ENCODE assay signal across 21 mouse cellular contexts in genomic region chr12:32279861-32280260, GRCm38 (mm10).
DNase-seq lines count a peak whose midpoint lies in the region; ATAC-seq and TF ChIP-seq lines count a peak whose summit lies in the region.
"Had no signal": no experiment of that assay in that cellular context is flagged by ENCODE, and none has a peak within 500 bp of the region (broad histone marks: within the 10 kb centered on the region; RNA-seq: fewer than 3 reads in every experiment).

No protein-coding gene starts in this region.

- no peak overlapping the region for H3K4me3 ChIP-seq in midbrain, postnatal 0 days (ENCODE audit: low read depth, low read length)
- H3K4me3 ChIP-seq: erythroblast, embryonic 14.5 days; forebrain, embryonic 13.5 days; hindbrain, embryonic 12.5 days; left cerebral cortex, adult 2 months; limb, embryonic 10.5 days; neural tube, embryonic 15.5 days had no signal

- 81% methylated on average over 4 of the region's 4 CpGs for WGBS in midbrain, postnatal 0 days

- peak; percentile 47 to 53 for DNase-seq in cerebellum, postnatal 14 days
- DNase-seq in lung, adult 18-20 months = peak; percentile 20 to 45
- DNase-seq in lung, postnatal 10 days = no peak
- DNase-seq in urinary bladder, postnatal 25 days (ENCODE audit: low spot score) = peak; percentile 37
- DNase-seq in urinary bladder, postnatal 10 days (ENCODE audit: low spot score) = no peak
- DNase-seq in midbrain, postnatal 0 days (ENCODE audit: low spot score) = no peak
- DNase-seq: adrenal gland, postnatal 10 days; cerebellum, adult 2 months; liver; thymus, adult 2 months; thymus, postnatal 4 days had no signal

- H3K9ac ChIP-seq in midbrain, postnatal 0 days (replicated peaks; ENCODE audit: low read length, poor library complexity, severe bottlenecking) = no peak overlapping the region
- H3K9ac ChIP-seq: forebrain, embryonic 13.5 days; hindbrain, embryonic 12.5 days; neural tube, embryonic 15.5 days had no signal

- TF ChIP-seq CTCF in midbrain, postnatal 0 days (IDR thresholded peaks at IDR 0.05) = no peak

- H3K36me3 ChIP-seq in midbrain, postnatal 0 days (ENCODE audit: insufficient read depth, low read length) = no peaks in the 10 kb centered on the region
- H3K36me3 ChIP-seq: hindbrain, embryonic 12.5 days; limb, embryonic 10.5 days; neural tube, embryonic 15.5 days had no signal

- no peak overlapping the region for H3K27ac ChIP-seq in midbrain, postnatal 0 days (ENCODE audit: low read depth, low read length)
- H3K27ac ChIP-seq: forebrain, embryonic 13.5 days; hindbrain, embryonic 12.5 days; left cerebral cortex, adult 2 months; limb, embryonic 10.5 days; neural tube, embryonic 15.5 days; stomach, postnatal 0 days had no signal

- no peaks in the 10 kb centered on the region for H3K27me3 ChIP-seq in midbrain, postnatal 0 days (ENCODE audit: insufficient read depth, low read length)
- H3K27me3 ChIP-seq: forebrain, embryonic 13.5 days; hindbrain, embryonic 12.5 days; neural tube, embryonic 15.5 days had no signal

- H3K9me3 ChIP-seq in midbrain, postnatal 0 days (ENCODE audit: low read length) = no peaks in the 10 kb centered on the region
- H3K9me3 ChIP-seq: forebrain, embryonic 13.5 days; hindbrain, embryonic 12.5 days; limb, embryonic 10.5 days; neural tube, embryonic 15.5 days had no signal

- H3K4me1 ChIP-seq in midbrain, postnatal 0 days (ENCODE audit: insufficient read depth, low read length) = no peaks in the 10 kb centered on the region
- H3K4me1 ChIP-seq: forebrain, embryonic 13.5 days; hindbrain, embryonic 12.5 days; neural tube, embryonic 15.5 days had no signal

- no peak for ATAC-seq in cerebellum, adult (ENCODE audit: insufficient number of reproducible peaks, low FRiP score, low TSS enrichment)
- ATAC-seq in midbrain, postnatal 0 days (ENCODE audit: low FRiP score) = no peak
- ATAC-seq: forebrain, embryonic 13.5 days; intestine, postnatal 0 days had no signal

- no peak overlapping the region for H3K4me2 ChIP-seq in midbrain, postnatal 0 days (ENCODE audit: low read depth, low read length, poor library complexity, severe bottlenecking)
- H3K4me2 ChIP-seq: forebrain, embryonic 13.5 days; hindbrain, embryonic 12.5 days; midbrain, embryonic 11.5 days; neural tube, embryonic 15.5 days had no signal

Comparison
In these comparisons a context has a peak if more than half of its experiments do, and no peak if none do; other contexts are left out.
1. DNase-seq: peak in cerebellum, postnatal 14 days (2 of 2), lung, adult 18-20 months (2 of 2) and urinary bladder, postnatal 25 days (single experiment); none in lung, postnatal 10 days (single experiment), urinary bladder, postnatal 10 days (single experiment) and midbrain, postnatal 0 days (single experiment).